Mouse (Mus musculus): ENCODE measurements at regions not wholly inside any gene's neighbourhood (a gene's known extent, or its start where the extent isn't known, plus 50 kb on each side); places are given as distances from the start of the nearest gene placed in this dataset.
"Not testable (repeated sequence)": the region's sequence is repeated elsewhere in the genome, so short reads cannot be mapped to it uniquely, and the experiment has no call there.

- no peak for DNase-seq
These were observed 708.6 kb upstream of the Mms22l start for GRCm38 (mm10) chr4:23787417-23788204.

DNA sequence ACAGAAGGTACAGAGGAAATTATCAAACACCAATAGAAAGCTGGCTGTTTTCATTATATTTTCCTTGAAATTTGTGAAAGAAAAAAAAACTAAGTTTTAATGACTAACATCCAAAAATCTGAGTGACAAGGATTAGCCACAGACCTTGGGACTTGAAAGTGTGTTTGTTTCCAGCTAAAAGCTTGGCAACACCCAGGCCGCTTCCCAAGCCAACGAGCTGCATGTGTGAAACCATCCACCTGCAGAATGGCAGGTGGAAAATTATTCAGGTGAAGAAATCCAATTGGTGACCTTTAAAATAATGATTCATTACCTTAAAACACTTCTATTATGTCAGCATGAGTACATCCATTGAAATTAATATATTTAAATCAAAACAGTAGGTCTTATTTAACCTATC lies 672.7 kb upstream of the Mms22l start:
- no peak for DNase-seq

GRCm38 (mm10) chr4:23826885-23827284 lies 669.4 kb upstream of the Mms22l start:
- DNase-seq = peak in 1 of 2 experiments; percentile 9

GRCm38 (mm10) chr4:23832385-23833164 lies 663.7 kb upstream of the Mms22l start:
- DNase-seq = peak; percentile 18 to 32

- no peak for DNase-seq
These were observed 652.5 kb upstream of the Mms22l start for GRCm38 (mm10) chr4:23843609-23844287.

GRCm38 (mm10) chr4:23844288-23844971 lies 651.8 kb upstream of the Mms22l start:
- DNase-seq = no peak

DNA sequence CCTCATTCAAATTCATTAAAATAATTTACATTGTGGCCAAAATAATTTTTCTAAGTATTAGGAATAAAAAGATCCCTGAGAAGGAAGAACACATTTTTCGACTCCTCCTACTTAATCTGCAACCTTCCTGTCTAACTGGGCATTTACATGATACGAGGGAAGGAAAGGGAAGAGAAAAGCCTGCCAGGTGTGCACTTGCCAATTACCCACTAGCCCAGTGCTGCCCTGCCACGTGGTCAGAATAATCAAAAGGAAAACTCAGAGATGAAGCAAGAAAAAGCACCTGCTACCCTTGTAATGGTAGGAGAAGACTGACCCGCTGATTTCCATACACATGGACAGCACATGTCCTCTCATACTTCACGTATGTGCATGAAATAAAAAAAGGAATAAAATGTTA lies 651.0 kb upstream of the Mms22l start:
- DNase-seq = no peak

GRCm38 (mm10) chr4:23850640-23851039 lies 645.6 kb upstream of the Mms22l start:
- DNase-seq = no peak

DNA sequence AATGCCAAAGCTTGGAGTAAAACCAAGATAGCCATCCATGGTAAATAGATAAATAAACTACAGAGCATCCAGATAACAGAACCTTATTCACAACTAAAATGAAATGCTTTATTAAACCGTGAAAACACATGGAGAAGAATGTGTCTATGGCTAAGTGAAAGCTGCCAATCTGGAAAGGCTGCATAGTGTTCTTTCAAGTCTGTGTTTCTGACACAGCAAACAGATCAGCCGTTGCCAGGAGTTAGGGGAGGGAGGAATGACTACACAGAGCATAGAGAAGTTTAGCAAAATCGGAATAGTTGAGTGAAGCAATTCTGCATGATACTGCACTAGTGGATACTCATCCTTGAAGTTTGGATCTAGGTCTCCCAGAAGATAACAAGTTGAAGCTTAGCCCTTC lies 633.8 kb upstream of the Mms22l start:
- peak; percentile 5 to 28 for DNase-seq

DNA sequence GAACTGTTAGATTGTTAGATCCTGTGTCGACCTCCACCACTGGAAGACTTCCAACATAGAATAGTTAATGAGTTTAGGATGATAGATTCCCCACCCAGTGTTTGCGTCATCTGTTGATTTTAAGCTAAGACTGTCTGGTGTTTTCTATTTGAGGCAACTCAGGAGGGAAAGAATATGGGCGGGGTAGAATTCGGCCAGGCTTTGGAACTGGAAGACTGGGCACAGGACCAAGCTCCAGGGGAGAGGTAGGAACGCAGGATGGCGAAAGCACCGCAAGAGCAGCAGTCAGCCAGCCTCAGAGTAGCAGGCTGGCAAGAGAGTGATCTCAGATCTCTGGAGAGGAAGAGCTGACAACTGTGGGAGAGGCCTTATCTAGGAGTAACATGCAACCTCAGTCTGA lies 616.2 kb upstream of the Mms22l start:
- DNase-seq = no peak

- peak; percentile 8 to 14 for DNase-seq
These were observed 582.9 kb upstream of the Mms22l start for GRCm38 (mm10) chr4:23913396-23913795.

- no peak for DNase-seq
These were observed 582.4 kb upstream of the Mms22l start for GRCm38 (mm10) chr4:23913822-23914221.

- DNase-seq = no peak
These were observed 581.8 kb upstream of the Mms22l start for GRCm38 (mm10) chr4:23914423-23914822.

DNA sequence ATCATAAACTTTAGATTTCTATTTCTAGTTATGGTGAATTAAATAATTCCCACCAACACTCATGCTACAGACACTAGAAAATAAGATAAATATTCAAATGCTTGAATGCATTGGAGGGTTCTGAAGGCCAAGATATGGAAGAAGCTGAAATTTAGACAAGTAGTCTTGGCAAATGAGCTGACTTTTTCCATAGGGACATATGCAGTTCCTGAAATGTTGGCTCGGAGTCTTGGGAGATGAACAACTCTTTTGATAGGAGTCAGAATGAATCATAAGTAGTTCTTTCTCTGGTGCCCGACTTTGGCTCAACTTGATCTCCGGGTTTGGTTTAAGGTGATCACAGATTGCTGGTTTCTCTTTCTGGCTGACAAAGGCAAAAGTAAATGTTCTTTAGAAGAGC lies 574.7 kb upstream of the Mms22l start:
- no peak for DNase-seq

DNA sequence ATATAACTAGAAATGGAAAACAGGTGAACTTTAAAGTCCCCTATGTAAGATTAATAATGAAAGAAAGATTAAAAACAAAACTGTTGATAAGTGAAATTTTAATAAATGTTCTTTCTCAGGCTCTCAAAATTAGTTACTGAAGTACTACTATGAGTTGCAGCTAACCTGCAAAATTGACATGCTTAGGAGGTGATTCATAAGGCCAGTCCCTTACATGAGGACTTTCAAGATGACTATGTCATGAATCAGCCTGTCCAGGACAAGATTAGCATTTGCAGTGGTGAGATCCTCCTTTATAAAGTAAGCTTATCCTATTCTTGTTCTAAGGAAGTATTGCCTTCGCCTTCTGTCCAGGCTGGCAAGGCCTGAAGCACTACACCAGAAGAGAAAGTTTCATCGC lies 542.1 kb upstream of the Mms22l start:
- DNase-seq = no peak

GRCm38 (mm10) chr4:23982193-23982592 lies 514.1 kb upstream of the Mms22l start:
- not testable (repeated sequence) for DNase-seq

DNA sequence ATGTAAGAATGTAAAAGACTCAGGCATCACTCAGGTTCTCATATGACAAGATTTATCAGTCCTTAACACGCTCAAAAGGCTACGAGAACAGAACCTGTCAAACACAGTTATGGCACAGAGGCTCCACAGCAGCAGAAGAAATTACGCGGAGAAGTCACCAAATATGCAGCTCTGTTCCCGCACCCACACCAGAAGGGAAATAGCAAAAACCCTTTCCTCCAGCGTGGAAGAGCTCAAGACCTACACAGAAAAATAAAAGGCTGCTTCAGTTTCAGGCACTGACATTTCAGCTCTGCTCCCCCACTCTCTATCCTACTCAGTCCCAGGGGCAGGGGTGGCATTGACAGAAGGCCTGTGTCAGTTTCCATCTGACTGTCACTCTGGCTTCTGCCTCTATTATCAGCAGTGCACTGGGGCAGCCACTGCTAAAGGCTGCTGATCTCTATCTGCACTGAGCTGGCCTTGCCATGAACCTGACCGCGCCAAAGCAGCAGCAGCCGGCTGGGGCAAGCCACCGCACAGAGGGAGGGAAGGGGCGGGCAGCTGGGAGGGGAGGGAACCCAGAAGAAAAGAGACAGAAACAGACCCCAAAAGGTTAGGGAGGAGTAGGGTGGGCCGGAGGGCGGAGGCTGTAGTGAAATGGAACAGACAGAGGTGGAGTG lies 513.3 kb upstream of the Mms22l start:
- DNase-seq = peak in 1 of 2 experiments; percentile 20

DNA sequence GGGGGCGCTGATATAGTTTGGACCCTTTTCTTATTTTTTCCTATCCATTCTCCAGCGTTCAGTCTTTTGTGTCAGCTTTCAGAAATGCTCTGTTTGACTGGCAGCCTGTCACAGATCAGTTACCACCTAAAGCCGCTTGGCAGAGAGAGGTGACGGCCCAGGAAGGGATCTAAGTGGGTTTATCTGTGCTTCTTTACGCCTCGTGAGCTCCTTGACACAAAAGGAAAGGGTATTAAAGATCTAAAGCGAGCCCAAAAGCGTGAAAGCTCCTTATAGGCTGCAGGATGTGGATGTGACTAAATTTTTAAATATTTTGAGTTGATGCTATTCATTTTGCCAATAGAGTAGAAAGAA lies 512.8 kb upstream of the Mms22l start:
- no peak for DNase-seq

- DNase-seq = no peak
These were observed 512.2 kb upstream of the Mms22l start for GRCm38 (mm10) chr4:23984005-23984404.

- DNase-seq = no peak
These were observed 510.3 kb upstream of the Mms22l start for GRCm38 (mm10) chr4:23985956-23986355.

DNA sequence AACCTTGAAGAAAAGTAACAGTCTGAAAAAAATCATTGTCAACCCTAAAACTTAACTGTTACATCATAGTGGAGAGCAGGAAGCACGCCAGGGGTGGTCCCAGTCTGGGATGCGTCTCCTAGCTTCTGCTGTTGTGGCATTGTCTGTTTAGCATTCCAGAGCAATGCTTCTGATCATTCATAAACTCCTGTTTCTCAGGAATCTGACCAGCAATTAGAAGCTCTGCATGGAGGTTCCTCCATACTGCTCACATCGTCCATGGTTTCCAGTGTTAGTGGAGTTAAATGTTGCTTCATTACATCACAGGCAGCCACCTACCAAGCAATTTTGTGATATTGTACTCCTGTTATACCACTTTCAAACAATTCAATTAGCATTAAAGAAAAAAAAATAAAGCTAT lies 502.4 kb upstream of the Mms22l start:
- DNase-seq = no peak

- no peak for DNase-seq
These were observed 501.8 kb upstream of the Mms22l start for GRCm38 (mm10) chr4:23994261-23994965.

Measured in layer of hippocampus, postnatal 36 days (tissue).